Mouse (Mus musculus) layer of hippocampus, adult 2 months (tissue): ENCODE data around the gene Phka2. TPM values are rescaled to one million over a fixed set of nuclear protein-coding genes. Genes with fewer than 3 reads are reported as not detected.

ENCODE experiments used
- DNase-seq, 2 experiments: peaks; one replicate each; pipeline ENCODE4 v3.0.0; 2022; ENCODE audit warnings: low spot score in 2 of 2
- H3K27ac ChIP-seq: fragments of 200-600 bp; 2 replicates; pipeline ENCODE4 v1.8.1; 2022
- H3K4me3 ChIP-seq: fragments of 200-600 bp; 2 replicates; pipeline ENCODE4 v1.8.1; 2022; ENCODE audit warnings: mild to moderate bottlenecking
- CTCF ChIP-seq: fragments of 200-600 bp; conservative IDR thresholded peaks from 2 replicates; pipeline ENCODE4 v1.8.1; 2022; ENCODE audit warnings: antibody characterized with exemption, mild to moderate bottlenecking, moderate library complexity
- total RNA-seq, 2 experiments: library from RNA; stranded (reverse); gene quantifications; 2 replicates each; pipeline ENCODE4 v1.2.3; 2021

Gene Phka2
- total RNA-seq, 2 experiments from 2014 or later, result 27.7 to 37.4 TPM

DNA sequence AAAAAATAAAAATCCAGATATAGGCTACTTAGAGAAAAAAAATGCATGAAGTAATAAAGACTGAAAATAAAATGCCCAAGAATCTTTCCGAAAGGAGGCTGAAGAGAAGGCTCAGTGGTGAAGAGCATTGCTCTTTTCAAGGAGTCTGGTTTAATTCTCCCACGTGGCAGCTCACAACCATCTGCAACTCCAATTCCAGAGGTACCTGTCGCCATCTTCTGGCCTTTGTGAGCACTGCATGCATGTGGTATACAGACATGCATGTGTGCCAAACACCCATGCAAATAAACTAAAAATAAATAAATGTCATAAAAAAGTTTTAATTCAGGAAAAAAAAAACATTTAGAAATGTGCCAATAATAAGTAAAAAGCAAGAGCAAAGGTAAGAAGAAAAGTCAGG lies 107.9 kb downstream of the Phka2 start:
- no peak for DNase-seq
- Histone ChIP-seq H3K27ac (no peak overlapping the region), H3K4me3 (no peak overlapping the region)
- TF ChIP-seq CTCF, result peak; percentile 73

DNA sequence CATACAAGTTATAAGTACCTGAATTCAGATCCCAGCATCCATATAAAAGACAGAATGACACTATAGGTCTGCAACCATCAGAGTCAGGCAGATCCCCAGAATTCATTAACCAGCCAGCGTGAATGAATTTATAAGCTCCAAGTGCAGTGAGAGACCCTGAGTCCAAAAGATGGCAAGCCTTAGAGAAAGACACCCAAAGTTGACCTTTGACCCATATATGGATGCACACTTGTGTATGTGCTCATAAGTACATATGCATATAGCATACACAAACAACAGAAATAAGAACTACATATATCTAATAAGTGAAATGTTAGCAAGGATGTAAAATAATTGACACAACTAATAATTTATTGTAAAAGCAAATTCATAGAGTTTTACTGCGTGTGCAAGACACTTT lies 108.5 kb downstream of the Phka2 start:
- Histone ChIP-seq H3K27ac (no peak overlapping the region), H3K4me3 (no peak overlapping the region)
- no peak for TF ChIP-seq CTCF
- DNase-seq, result no peak

- TF ChIP-seq CTCF, result no peak
- Histone ChIP-seq H3K4me3 (no peak overlapping the region), H3K27ac (no peak overlapping the region)
- no peak for DNase-seq
These were observed 109.1 kb downstream of the Phka2 start for GRCm38 (mm10) chrX:160610882-160611644.

Other genes starting within 250 kb of the Phka2 start
- 1 to 10 TPM in 1 of 2 experiments, under 1 TPM in 1; 0.59 to 1.1 TPM for gene Adgrg2, start 111.5 kb upstream of the Phka2 start, total RNA-seq
- gene Ppef1, start 233.6 kb downstream of the Phka2 start, total RNA-seq, result under 1 TPM; 0.32 to 0.56 TPM